Mouse (Mus musculus): ENCODE measurements around the gene Gm10803.

Gene Gm10803

GRCm38 (mm10) chr2:93592164-93592790 is 31.9 kb downstream of the Gm10803 start:
- no peak for DNase-seq

GRCm38 (mm10) chr2:93593121-93593520 is 32.8 kb downstream of the Gm10803 start:
- no peak for DNase-seq

GRCm38 (mm10) chr2:93597145-93597544 is 36.8 kb downstream of the Gm10803 start:
- no peak for DNase-seq

DNA sequence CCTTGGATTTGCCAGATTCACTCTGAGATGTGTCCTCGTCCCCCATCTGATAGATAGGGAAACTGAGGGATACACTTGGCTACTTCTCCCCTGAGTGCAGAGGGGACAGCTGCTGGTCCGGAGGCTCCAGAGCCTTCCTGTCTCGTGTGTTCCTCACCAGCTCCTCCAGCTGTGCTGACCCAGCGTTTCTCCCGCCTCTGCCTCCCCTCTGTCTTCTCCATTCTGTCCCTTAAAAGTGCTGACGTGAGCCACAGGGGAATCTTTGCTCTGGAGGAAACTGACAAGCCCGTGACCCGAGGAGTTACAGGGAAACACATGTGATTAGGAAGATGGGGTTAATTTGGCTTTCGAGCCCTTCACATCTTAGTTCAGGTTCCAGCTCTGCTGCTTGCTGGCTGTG is 39.4 kb downstream of the Gm10803 start:
- DNase-seq, result no peak

GRCm38 (mm10) chr2:93604601-93605285 is 44.4 kb downstream of the Gm10803 start:
- peak; percentile 7 to 18 for DNase-seq

DNA sequence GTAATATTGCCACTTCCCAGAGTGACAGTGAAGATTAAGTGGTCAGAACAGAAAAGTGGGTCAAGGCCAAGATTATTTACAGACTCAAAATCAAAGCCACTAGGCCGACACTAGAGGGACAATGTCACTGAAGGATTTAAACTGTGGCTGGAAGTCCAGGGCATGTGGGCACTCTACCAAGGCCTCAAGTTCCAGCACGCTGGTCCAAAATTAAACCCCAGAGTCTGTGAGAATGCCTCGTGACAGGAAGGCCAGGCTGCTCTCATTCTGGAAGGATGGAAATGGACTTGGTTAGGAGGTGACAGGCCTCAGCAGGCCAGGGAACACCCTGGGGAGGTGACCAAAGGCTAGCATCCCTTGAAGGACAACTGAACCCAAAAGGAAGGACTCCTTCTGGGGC is 48.4 kb downstream of the Gm10803 start:
- DNase-seq, result no peak

GRCm38 (mm10) chr2:93613020-93613419 is 52.7 kb downstream of the Gm10803 start:
- DNase-seq, result no peak
